Mouse (Mus musculus) A20 (cell line): ENCODE data around the gene B3galt5.
A peak's percentile ranks its signal among the peaks of the same experiment; 100 is the strongest.

Experiments used
- DNase-seq: peaks from one replicate; pipeline ENCODE4 v3.0.0-alpha.2; 2011; ENCODE audit warnings: low read depth, low spot score

Gene B3galt5

DNA sequence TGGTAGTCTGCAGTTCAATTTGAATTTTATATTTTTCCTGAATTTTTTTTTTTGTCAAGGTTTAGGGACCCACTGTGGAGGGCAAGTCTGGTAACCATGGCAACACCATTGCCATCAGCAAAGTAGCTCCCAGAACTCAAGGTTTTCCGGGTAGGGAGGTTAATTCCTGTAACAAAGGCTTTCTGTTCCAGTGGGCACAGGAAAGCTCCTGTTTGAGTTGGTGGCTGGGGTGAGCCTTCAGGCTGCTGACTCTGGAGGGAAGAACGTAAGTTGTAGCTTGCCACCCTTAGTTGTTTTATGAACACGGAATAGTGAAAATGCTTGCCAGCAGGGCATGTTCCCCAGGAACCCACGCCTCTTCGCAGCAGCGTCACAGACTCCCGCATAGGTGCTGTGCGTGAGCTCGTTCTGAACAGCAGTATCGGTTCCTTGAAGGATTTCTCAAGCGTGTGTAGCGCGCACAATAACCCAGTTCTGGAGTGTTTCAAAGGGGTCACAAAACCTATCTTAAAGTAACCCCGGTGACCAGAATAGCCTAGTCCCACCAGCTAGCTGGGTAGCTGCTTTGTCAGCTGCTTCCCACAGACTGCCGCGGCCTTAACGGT lies at the start of gene B3galt5:
B3galt5 (plus strand) TSS at position 436 of the 605 bp plus-strand sequence.
- DNase-seq = no peak

DNA sequence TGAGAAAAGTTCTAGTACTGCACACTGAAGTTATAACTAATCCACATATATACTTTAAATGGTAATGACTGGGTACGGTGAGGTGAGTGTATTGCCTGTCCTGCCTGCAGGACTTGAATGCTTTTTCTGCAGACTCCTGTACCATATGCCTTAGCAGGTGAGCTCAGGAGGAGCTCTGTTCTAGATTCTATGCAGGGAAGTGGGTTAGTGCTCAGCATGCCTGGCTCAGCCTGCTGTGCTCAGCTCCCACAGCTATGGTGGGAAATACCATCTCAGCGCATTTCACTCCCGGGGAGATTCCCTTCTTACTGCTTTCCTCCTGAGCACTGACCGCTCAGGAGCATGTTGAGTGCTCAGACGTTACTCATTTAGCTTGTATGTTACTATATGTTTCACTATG lies 48.0 kb upstream of the B3galt5 start:
- no peak for DNase-seq

DNA sequence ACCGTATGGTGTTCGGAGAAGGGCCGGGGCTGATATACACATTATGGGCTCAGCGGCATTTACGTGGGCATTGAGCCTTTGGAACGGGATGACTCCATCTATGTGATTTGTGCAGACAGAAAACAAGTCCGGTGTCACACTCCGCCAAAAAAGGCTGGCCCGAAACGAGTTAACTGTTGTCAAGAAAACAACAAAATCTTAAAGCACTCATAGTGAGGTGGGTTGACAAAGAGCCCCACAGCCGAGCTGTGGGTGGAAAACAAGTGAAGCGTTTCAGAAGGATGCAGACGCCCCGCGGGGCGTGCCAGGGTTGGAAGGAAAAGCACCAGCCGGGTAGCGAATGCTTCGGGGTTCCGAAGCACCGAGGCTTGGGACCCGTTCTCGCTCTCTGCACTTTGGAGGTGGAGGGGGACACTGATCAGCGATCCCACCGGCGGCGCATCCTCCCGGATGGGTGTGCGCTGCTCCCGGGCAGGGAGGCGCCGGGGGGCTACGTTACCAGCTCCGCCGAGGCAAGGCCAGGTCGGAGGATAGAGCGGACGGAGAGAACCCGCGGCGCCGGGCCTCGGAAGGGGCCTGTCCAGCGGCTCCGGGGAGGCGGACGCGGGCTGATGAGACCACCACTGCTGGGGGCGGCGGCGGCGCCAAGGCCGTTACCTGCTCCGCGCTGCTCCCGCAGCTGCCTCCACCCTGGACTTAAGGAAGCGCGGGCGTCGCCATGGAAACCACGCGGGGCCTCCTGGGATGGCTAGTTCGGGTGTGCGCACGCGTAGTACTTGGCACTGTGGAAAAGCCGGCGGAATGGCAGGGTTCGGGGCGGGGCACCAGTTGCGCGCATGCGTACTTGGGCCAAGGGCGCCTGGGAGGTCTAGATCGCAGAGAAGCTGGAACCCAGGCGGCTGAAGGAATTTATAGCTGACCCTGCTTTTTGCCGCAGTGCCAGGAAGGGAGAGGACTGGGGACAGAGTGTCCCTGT lies 43.8 kb upstream of the B3galt5 start, which contains the start of gene Lca5l:
Lca5l (minus strand) TSS at position 741 of the 976 bp plus-strand sequence.
- DNase-seq = peak; percentile 97

DNA sequence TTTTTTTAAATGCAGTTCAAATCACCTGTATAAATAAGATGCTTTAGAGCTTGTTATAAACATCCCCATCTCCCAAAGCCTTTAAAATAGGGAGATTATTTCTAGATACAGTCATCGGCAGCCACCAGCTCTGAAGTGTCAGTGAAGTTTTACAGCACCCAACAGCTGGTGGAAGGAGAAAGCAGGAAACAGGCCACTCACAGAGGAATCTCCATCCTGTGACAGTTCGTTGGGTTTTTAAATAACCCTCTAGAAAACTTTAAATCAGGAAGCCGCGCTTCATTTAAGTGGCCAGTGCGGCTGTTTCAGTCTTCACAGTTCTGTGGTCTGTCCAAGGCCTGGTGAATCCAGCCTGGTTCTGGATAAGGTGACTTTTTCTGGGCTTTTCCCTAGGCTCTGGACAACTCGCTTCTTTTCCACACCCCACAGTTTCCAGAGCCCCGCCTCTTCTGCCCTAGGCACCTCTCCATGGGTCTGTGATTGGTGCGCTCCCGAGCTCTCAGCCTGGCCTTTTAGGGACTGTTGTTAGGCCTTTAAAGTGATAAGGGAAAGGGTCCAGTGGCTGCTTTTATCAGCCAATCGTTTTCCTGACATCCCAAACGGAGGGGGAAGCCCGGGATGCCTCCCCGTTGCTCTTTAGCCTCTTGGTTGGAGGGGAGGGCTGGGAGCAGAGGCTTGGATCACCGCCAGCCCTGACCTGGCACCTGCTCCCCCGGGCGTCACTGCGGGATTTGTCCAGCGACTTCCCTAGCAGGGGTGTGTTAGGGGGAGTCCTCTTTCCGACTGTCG lies 35.5 kb upstream of the B3galt5 start, which contains the start of gene Sh3bgr:
Sh3bgr (plus strand) TSS at position 538 of the 789 bp plus-strand sequence.
- no peak for DNase-seq

DNA sequence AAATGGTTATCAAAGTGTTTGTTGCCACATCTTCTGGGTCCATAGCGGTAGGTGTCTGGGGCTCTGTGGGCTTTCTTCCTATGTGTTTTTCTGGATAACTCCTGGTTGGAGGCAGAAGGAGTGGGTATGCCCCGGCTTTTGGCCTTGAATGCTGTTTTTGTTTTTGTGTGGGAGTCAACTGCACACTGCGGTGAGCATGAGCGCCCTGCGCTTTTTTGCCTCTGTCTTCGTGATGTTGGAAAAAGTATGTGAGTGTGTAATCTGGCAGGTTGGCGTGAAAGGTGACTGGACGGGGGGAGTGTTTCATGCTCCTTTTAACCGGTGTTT lies 34.9 kb upstream of the B3galt5 start:
- no peak for DNase-seq

DNA sequence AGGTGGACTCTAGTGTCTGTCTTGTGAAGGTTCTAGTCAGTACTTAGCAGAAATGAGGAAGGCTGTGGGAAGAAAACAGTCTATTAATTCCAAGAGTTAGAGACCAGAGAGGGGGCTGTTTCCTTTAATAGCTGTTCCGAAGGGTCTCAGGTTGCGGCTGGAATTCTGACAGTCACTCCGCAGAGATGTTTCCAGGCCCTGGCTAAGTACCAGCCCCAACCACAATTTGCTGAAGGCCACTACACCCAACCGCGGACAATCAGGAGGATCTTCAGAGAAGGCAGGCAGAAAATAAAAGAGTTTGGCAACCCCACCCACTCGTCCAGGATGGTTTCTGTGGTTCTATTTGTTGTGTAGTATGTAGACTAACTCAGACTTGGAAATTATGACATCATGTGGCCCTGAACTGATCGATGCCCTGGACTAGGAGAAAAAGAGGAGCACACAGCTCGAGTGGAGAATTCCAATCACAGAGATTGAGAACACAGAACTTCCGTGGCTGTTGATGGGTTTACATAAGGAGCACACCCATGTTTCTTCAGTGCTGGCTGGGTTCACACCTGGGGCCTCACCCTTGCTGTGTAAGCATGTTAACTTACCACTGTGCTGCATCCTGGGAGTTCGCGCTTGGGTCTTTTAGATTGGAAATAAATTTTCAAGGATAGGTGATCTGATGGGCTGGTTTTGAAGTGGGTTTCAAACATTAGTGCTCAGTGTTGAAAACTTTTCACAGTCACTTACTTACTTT lies 33.9 kb upstream of the B3galt5 start:
- DNase-seq = no peak

DNA sequence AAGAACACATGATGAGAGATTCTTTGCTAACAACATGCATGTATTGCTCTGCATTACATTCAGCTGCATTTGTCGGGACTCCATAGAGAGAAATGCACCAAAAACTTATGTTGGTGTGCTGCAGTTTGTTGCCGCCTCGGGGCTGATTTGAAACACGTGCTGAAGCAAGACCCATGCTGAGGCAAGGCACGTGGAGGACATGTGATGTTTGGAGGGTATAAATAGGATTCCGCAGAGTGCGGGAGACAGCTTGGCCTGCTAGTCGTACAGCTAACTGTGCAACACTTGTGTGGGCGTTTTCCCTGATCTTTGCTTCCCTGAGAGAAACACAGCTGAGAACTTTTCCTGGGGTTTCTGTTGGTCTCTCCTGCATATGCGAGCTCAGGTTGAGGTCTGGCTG lies 25.8 kb upstream of the B3galt5 start:
- no peak for DNase-seq

DNA sequence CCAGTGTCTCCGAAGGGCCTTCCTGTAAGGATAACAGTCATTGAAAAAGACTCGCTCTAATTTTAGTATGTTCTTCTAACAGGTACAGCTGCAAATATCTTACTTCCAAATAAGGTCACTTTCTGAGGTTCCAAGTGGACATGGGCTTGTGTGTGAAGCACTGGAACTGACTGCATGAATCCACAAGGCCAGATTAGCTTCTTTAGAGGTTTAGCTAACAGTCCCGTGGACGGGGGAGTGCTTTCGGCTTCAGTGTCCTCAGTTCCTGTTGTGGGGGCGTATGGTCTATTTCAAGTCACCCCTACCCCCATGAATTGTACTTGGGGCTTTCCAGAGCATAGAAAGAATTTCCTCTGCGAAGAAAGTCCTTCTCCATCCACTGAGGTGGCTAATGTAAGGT lies 24.7 kb upstream of the B3galt5 start:
- peak; percentile 50 for DNase-seq

DNA sequence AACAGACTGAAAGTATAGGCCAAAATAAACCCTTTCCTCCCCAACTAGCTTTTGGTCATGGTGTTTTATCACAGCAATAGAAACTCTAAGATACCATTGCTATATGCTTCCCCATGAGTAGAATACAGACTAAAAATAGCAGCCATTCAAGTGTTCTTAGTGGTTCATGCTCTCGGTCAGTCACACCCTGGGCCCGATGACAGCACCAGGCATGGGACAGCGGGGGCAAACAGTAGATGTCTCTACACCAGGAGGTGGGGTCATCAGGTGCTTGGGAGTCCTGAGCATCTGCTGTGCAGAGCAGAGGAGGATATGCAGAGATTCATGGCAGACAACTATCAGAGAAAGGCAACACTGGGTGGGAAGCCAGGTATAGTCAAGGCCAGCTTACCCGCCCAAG lies 22.6 kb upstream of the B3galt5 start:
- DNase-seq = no peak

DNA sequence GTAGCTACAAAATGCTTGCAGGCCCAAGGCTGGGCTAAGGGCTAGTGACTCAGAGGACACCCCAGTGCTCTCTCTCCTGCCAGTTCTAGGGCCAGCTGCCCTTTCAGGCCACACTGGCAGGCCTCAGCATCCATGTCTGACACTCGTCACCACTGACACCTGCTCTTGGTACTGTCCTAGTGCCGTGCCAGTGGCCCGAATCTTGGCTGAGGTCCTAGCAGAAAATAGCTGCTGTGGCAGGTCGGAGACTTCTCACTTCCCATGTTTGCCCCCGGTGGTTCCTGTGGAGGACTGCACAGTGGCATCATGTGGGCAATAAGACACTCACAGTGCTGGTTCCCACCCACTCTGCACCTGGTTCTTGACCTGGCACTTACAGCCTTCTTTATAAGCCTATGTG lies 14.1 kb upstream of the B3galt5 start:
- peak; percentile 54 for DNase-seq

DNA sequence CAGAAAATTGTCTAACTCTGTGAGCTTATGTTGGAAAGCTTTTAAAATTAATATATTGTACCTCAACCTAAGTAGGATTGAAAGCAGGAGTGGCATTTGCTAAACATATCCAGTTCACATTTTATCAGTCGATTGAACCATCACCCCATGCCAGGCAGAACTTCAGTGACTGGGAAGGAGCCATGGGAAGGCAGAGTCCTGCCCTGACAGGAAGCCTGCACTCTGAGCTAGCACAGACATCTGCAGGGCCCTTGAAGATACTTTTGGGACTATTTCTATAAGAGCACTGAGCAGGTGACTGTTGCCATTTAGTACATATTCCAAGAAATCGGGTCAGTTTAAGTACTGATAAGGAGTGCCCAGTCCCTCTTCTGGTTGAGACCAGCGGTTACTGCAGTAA lies 13.6 kb upstream of the B3galt5 start:
- DNase-seq = no peak

DNA sequence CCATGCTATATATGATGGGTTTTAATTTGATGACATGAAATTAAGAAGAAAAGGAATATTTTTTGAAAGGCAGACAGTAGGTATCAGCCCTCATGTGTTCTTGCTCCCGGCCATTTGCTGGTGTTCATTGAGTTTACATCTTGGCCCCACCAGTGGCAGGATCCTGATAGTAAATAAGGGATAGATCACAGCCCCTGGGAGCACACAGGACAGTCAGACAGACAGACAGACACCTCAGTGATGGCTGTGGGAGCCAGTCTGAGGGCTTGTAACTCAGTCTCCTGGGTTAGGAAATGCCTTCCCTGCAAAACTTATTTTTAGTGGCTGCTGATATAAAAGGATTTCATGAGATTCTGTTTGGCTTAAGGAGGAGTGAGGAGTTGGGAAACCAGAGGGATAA lies 13.1 kb upstream of the B3galt5 start:
- no peak for DNase-seq

DNA sequence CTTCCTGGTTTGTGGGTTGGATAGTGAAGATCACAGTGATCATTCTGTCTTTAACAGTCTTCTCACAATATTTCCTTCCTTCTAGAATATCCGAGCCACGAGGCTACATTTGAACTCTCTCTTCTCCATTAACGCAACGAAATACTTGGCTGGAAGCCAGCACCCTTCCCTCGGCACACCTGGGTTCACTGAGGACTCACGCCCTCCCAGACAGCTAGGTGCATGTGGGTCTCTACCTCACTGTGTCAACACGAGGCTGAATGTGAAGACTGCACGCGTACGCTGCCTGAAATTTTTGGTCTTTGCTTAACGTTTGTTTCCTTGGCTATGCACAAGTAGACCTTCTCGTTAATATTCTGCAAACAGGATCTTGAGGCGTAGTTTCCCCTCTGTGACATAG lies 7.2 kb upstream of the B3galt5 start:
- DNase-seq = no peak

DNA sequence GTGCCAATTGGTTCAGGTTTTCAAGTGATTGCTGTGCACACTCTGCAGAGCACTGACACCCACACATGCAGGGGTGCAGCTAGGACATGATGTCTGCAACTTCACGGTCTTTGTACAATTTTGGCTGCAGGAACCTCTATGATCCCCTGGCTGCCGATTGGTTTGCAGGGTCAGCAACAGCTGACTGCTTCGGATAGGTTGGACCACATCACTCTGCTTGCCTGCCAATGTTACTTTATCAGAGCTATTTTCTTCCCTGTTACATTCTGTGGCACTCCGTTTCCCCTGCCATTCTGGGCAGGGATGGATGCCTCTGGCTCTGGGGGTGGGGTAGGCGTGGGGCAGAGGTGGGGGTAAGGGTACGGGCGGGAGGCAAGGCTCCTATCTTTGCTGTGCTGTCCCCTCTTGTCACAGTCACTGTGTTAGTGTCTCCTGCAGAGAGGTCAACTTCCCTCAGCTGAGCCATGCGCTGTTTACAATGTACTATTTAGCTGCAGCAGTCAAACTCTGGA lies 6.5 kb upstream of the B3galt5 start:
- DNase-seq = no peak

DNA sequence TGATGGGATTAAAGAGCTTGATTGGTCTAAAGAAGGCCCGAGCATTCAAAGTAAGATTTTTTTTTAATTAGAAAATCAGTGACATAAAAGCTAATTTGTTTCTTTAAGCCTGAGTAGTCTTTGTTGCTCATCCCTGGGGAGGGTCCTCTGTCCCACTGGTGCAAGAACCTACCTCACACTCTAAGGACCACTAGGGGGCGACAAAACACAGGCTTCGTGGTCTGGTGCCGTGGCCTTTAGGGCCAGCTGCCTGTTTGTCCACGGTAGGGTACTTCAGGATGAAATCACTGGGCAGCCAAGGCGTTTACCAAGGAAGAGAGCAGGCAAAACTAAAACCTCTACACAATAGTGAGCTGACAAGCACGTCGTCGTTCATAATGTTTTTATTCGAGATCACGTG lies 5.2 kb upstream of the B3galt5 start:
- DNase-seq = peak; percentile 69

DNA sequence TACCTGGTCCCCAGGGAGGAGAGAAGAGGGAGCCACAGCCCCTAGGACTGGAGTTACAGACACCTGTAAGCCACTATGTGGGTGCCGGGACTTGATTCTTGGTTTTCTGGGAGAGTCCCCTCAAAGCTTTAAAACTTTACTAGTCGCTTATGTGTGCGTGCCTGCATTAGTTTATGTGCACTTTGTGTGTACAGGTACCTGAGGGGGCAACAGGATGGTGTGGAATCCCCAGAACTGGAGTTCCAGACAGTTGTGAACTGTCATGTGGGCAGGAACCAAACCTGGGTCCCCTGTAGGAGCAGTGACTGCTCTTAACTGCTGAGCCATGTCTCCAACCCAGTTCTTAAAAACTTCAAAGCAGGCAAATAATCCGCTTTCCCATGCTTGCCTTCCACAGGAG lies 4.3 kb upstream of the B3galt5 start:
- DNase-seq = no peak

DNA sequence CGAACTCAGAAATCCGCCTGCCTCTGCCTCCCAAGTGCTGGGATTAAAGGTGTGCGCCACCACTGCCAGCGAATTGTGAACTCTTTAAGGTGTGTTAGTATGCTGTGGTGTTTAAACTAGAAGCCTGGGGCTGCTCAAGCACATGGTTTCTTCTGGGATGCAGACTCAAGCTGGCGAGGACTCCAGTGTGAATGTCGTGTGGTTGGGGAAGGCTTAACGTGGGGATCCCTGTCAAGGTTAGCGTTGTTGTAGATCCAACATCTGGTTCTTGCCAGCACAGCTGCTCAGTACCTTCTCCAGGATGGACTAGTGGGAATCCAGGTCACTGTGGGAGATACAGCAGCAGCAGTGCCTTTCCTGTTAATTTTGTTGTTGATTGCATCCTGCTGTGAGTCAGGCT lies 3.6 kb upstream of the B3galt5 start:
- DNase-seq = no peak

DNA sequence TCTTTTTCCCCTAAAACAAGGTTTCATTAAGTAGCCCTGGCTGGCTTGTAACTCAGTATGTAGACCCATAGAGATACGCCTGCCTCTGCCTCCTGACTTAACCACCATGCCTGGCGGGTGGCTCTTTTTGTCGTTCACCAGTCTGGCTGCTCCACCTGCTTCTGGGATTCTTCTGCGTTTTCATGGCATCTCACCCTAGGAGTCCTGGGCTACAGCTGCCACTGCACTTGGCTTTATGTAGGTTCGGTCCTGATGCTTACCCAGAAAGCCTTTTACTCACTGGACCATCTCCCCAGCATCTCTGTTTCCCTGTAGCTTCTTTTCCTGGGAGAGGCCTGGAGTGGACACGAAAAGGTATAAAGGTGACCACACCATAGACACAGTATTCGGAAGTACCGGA lies 1.6 kb upstream of the B3galt5 start:
- DNase-seq = no peak

DNA sequence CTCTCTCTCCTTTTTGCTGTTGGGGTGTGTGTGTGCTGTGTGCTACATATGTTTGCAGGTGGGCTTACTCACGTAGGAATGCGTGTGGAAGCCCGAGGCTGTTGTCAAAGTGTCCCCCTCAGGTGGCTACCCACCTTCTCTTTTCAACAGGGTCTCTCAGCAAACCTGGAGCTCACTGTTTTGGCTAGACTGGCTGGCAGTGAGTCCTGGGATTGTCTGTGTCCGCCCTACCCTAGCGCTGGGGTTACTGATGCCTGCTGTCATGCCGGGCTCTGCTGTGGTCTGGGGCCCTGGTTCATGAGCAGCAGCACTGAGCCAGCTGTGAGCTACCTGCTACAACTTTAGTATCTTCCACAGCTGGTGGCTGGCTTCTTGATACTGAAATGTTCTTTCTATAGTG lies 8.9 kb downstream of the B3galt5 start:
- no peak for DNase-seq

DNA sequence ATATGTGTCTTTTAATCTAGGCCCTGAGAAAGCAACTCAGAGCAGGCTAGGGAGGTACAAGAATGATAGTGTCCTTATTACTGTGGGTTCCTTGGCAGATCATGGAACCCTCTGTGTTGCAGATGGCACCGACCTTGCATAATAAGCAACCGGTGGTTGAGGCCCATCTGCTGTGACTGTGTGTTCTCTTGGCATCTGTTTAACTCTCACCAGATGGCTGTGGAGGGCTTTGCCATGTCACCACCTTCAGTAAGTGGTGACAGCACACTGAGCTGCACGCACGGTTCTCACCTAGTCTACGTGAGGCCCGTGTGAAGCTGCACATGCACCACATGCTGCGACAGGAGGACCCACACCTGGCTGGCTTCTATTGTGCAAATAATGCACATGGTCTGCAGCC lies 14.0 kb downstream of the B3galt5 start:
- DNase-seq = no peak

DNA sequence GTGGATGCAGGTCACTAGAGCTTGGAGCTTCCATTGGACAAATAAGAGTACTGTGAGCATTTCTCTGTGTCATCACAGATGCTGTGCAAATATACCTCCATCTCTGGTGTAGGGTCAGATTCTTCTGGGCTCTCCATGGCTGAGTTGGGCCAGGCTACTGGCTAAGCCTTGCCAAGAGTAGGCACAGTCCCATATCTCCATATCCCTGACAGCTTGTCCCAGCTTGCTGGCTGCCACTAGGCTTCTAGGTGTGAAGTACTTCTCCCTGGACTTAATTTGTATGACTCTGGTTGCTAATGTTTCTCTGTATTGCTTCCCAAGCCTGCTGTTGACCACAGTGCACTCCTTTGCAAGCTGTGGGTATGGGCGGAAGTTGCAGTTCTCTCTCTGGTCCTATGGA lies 16.5 kb downstream of the B3galt5 start:
- DNase-seq = no peak
